ENCODE assay signal across 8 mouse cellular contexts in genomic region chr15:94488028-94488427, GRCm38 (mm10). TPM values are rescaled to one million over a fixed set of nuclear protein-coding genes. Genes with fewer than 3 reads are reported as not detected.
"Had no signal": no experiment of that assay in that cellular context is flagged by ENCODE, and none has a peak within 500 bp of the region (broad histone marks: within the 10 kb centered on the region; RNA-seq: fewer than 3 reads in every experiment).

No protein-coding gene starts in this region.

RNA-seq across cellular contexts. Expression of gene Adamts20, which starts 22.8 kb away (rescaled TPM):
- total RNA-seq: liver, adult 2 months; megakaryocyte progenitor cell, adult 5-6 weeks; megakaryocyte, adult 5-6 weeks; megakaryocyte-erythroid progenitor cell, adult 5-6 weeks; monocyte, adult 5-6 weeks had no signal
- polyA plus RNA-seq: liver, adult 2 months; liver, postnatal 0 days; macrophage; myocyte had no signal
